Comparison of ENCODE assay signal across 7 mouse cellular contexts in genomic region chr1:74771467-74771844, GRCm38 (mm10). TPM values are rescaled to one million over a fixed set of nuclear protein-coding genes. Genes with fewer than 3 reads are reported as not detected.
DNase-seq lines count a peak whose midpoint lies in the region; ATAC-seq lines count a peak whose summit lies in the region.

No protein-coding gene starts in this region.

- peaks cover 80% of the 10 kb centered on the region for H3K27me3 ChIP-seq in heart, embryonic 16.5 days (ENCODE audit: control insufficient read depth, insufficient read depth, low read length)
- H3K27me3 ChIP-seq in liver, embryonic 15.5 days = peaks cover 99% of the 10 kb centered on the region

- no peak overlapping the region for H3K27ac ChIP-seq in heart, embryonic 16.5 days (ENCODE audit: low read length)
- no peak overlapping the region for H3K27ac ChIP-seq in liver, embryonic 15.5 days (replicated peaks)

- no peaks in the 10 kb centered on the region for H3K9me3 ChIP-seq in heart, embryonic 16.5 days (replicated peaks; ENCODE audit: control insufficient read depth, low read length)
- no peaks in the 10 kb centered on the region for H3K9me3 ChIP-seq in liver, embryonic 15.5 days (replicated peaks)

- ATAC-seq in heart, embryonic 16.5 days (replicated peaks; ENCODE audit: extremely low read depth, insufficient read depth, low FRiP score) = no peak
- no peak for ATAC-seq in liver, embryonic 15.5 days (ENCODE audit: insufficient read depth)

- under 1% methylated on average over 25 of the region's 26 CpGs for WGBS in heart, embryonic 16.5 days
- 2% methylated on average over 23 of the region's 26 CpGs for WGBS in liver, embryonic 15.5 days (ENCODE audit: insufficient replicate concordance)

- H3K36me3 ChIP-seq in heart, embryonic 16.5 days (ENCODE audit: control insufficient read depth, insufficient read depth) = no peaks in the 10 kb centered on the region
- H3K36me3 ChIP-seq in liver, embryonic 15.5 days (replicated peaks) = no peaks in the 10 kb centered on the region

- peak overlapping the region; percentile 91 for H3K4me2 ChIP-seq in heart, embryonic 16.5 days (ENCODE audit: low read depth, low read length)
- H3K4me2 ChIP-seq in liver, embryonic 15.5 days = peak overlapping the region; percentile 54

- H3K9ac ChIP-seq in heart, embryonic 16.5 days (ENCODE audit: low read length) = peak overlapping the region; percentile 28
- no peak overlapping the region for H3K9ac ChIP-seq in liver, embryonic 15.5 days

- peaks cover 21% of the 10 kb centered on the region for H3K4me1 ChIP-seq in heart, embryonic 16.5 days (ENCODE audit: control insufficient read depth, insufficient read depth, low read length)
- H3K4me1 ChIP-seq in liver, embryonic 15.5 days (replicated peaks) = peaks cover 7% of the 10 kb centered on the region

- H3K4me3 ChIP-seq in heart, embryonic 16.5 days (ENCODE audit: low read length) = peak overlapping the region; percentile 59
- peak overlapping the region; percentile 33 for H3K4me3 ChIP-seq in liver, embryonic 15.5 days (replicated peaks)

- DNase-seq in retina, postnatal 1 day = peak; percentile 37
- no peak for DNase-seq in retina, embryonic 14.5 days (ENCODE audit: low spot score)
- DNase-seq in ovary, adult 18-20 months (ENCODE audit: low spot score) = no peak
- no peak for DNase-seq in cerebellum, adult 11-12 months
- no peak for DNase-seq in cerebellum, adult 11 months

RNA-seq across cellular contexts. Expression of gene Wnt6, which starts 0.2 kb away (rescaled TPM):
- 0.36 and 0.71 TPM in 2 replicates for polyA plus RNA-seq in heart, embryonic 16.5 days (2015; fragmentation: Nextera tagmentation; extraction: Ambion mirVana)
- 0.09 TPM in 1 of 2 replicates, not detected in the other for polyA plus RNA-seq in liver, embryonic 15.5 days (2015; fragmentation: Nextera tagmentation; extraction: Ambion mirVana)

RNA-seq across cellular contexts. Expression of gene Wnt10a, which starts 19.9 kb away (rescaled TPM):
- polyA plus RNA-seq in heart, embryonic 16.5 days (2015; fragmentation: Nextera tagmentation; extraction: Ambion mirVana) = 0.20 and 0.24 TPM in 2 replicates
- not detected in 2 replicates for polyA plus RNA-seq in liver, embryonic 15.5 days (2015; fragmentation: Nextera tagmentation; extraction: Ambion mirVana)

RNA-seq across cellular contexts. Expression of gene Prkag3, which starts 22.4 kb away (rescaled TPM):
- 4.6 and 5.7 TPM in 2 replicates for polyA plus RNA-seq in heart, embryonic 16.5 days (2015; fragmentation: Nextera tagmentation; extraction: Ambion mirVana)
- 0.05 and 0.20 TPM in 2 replicates for polyA plus RNA-seq in liver, embryonic 15.5 days (2015; fragmentation: Nextera tagmentation; extraction: Ambion mirVana)

RNA-seq across cellular contexts. Expression of gene Cyp27a1, which starts 58.1 kb away (rescaled TPM):
- polyA plus RNA-seq in heart, embryonic 16.5 days (2015; fragmentation: Nextera tagmentation; extraction: Ambion mirVana) = 12.4 and 13.3 TPM in 2 replicates
- polyA plus RNA-seq in liver, embryonic 15.5 days (2015; fragmentation: Nextera tagmentation; extraction: Ambion mirVana) = 5.8 TPM in 2 replicates
